Mouse (Mus musculus) cerebellum, postnatal 4 days (tissue): Measurements from ENCODE around the gene Olfr1107.

Source experiments
- DNase-seq, 2 experiments: peaks; one replicate each; pipeline ENCODE4 v3.0.0; 2022; ENCODE audit warnings: low spot score in 2 of 2, mixed read lengths in 1 of 2

Olfr1107 gene

DNA sequence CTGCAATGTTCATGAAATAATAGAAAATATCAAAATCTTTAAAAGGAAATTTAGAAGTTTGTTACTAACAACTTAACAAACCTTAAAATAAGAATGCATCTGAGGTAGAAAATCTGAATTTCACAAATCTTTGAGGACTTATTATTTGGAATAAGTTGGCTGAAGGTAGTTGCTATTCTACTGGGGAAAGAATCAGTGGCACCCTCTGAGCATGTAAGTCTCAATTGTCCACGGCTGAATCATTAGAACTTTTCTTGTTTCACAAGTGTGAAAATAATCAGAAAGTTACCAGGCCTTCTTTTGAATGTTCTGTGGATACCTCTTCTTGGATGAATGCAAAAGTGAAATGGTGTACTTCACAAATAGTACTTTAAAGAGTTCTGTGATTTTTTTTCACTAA lies at the start of gene Olfr1107:
Gene Olfr1107, minus strand, starts transcription at position 101 of the 400 bp plus-strand sequence.
- DNase-seq, result no peak

DNA sequence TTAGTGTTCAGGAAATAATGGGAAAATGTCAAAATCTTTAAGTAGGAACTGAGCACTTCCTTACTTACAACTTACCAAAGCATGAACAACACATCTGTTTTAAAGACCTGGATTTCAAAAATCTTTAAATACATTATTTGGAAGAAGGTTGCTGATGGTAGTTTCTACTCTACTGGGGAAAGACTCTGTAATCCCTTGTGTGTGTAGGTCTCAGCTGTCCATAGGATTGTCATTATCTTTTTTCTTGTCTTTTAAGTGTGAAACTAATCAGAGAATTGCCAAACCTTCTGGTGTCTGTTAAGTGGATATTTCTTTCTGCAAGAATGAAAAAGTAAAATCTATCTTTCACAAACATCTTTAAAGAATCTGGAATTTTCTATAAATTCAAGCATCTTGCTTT lies 38.9 kb upstream of the Olfr1107 start, which contains the start of gene Olfr259:
Gene Olfr259, minus strand, starts transcription at position 101 of the 400 bp plus-strand sequence.
- no peak for DNase-seq

DNA sequence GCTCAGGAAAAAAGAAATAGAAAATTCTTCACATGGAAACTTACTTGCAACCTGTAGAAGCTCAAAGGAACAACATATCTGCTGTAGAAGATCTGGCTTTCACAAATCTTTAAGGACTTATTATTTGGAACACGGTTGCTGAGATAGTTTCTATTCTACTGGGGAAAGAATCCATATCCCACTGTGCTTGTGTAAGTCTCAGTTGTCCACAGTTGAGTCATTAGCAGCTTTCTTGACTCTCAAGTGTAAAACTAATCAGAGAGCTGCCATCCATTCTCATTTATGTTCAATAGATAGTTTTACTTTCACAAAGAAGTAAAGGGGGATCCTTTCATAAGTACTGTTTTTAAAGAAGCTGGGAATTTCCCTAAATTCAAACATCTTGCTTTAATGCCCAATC lies 20.3 kb upstream of the Olfr1107 start, which contains the start of gene Olfr1109:
Gene Olfr1109, minus strand, starts transcription at position 101 of the 400 bp plus-strand sequence.
- no peak for DNase-seq

DNA sequence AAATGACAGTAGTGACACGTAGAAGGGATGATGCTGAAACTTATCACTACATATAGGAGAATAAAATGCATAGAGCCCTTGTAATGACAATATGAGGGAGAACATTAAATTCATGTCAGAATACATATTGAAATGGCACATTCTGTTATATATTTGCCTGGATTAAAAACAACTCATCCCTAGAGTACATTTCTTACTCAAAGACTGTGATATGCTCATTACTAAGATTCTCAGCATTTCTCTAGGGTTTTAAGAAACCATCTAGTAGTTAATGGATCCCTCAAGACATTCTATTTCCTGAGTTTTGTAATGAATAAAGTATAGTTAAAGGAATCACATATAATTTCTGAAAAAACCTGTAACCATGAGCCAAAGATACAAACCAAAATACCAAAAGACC lies 23.4 kb downstream of the Olfr1107 start, which contains the start of gene Olfr1106:
Gene Olfr1106, minus strand, starts transcription at position 101 of the 400 bp plus-strand sequence.
- no peak for DNase-seq

DNA sequence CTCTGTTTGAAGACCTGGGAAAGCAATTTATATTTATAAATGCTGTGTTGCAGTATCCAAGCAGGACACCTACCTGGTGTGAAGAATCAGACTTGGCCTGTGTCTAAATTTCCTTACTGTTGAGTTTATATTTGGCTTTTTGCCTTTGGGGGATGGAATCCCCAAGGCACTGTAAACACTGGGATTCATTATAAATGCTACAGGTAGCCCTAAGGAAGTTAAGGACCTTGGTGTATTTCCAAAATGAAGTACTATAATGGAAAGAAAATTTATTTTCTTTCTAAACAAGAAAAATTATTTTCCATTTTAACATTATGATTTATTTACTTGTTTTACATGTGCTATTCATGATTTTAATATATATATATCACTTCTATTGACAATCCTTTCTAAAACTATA lies 39.2 kb downstream of the Olfr1107 start, which contains the start of gene Olfr1105:
Gene Olfr1105, minus strand, starts transcription at position 101 of the 400 bp plus-strand sequence.
- DNase-seq, result no peak

DNA sequence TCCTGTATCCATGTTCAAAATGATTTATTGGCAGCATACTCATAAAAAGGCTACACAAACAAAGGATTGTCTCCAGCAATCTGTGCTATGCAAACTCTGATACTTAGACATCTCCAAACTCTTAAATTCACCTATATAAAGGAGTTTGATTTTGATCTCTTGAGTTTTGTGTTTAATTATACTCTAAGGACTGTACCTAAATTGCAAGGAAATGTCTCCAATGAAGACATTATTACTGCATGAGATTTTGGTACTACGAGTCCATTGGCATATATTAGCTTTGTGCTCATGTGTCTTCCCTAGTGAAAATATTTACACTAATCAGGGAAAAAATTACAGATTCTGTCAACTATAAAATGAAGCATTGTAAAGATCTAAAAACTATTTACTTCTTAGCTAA lies 48.6 kb downstream of the Olfr1107 start, which contains the start of gene Olfr1104:
Gene Olfr1104, minus strand, starts transcription at position 101 of the 400 bp plus-strand sequence.
- DNase-seq, result no peak
